Mouse (Mus musculus) adrenal gland (tissue): ENCODE data around the gene Lama5.

ENCODE experiments used
- intact Hi-C: fragments of 180-260 bp; cut with DNase I; formaldehyde crosslinking; loops from one replicate; pipeline ENCODE4 v1.15.1; 2025
- microRNA-seq, 2 experiments: library from miRNA; unstranded; fragments of <30 nt; microRNA quantifications; one replicate each; pipeline ENCODE4; 2019

Gene Lama5

DNA sequence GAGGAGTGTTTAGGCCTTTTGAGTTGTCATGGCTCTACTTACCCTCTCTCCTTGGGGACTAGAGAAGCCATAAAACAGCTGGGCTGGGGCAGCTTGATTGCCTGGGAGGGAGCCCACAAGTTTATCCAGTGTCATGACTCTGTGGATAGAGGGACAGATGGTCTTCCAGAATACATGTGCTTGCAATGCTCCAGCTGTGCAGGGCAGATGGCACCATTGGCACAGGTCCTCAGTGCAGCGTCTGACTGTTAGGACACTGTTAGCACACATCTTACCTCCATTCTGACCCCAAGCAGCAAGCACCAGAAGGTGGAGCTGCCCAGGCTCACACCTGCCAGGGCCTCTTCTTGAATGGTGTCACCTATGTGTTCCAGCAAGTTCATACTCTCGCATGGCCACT, 59.8 kb downstream of the Lama5 start:
- intact Hi-C loops, result no loop called here

DNA sequence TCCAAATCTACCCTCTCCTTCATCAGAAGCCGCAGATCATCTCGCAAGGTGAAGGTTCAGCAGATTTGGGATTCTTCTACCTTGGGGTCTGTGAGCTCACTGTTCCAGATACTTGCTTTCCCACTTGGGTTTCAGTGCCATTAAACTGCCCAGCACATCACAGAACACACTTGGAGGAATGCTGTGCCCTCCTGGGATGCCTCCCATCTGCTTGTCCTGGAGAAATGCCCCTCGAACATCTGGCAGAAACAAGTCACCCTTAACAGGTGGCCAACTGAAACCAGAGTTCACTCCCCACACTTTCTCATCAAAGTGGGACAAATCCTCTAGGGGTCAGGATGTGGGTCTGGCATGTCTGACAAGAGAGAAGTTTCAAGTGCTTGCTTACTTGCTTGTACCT, 67.0 kb downstream of the Lama5 start:
- intact Hi-C loops, result no loop called here

- intact Hi-C loops, result no loop called here
Observed at GRCm38 (mm10) chr2:180154796-180155195, 70.9 kb downstream of the Lama5 start.

DNA sequence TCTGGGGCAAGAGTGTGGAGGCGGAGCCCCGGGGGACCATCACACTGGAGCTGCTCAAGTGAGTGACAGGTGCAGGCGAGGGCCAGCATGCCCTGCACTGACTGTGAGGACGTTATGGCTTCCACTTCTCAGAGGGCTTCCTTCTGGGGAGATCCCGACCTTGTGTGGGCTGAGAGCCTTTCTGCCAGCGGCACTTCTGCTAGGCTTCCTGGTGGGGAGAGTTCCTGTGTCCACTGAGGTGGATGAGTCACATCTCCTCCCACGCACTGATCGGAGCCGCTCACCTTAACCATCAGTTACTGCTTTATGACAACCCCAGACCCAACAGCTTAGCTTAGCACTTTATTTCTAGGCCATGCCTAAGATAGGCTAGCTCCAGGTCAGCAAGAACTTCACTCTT, 77.1 kb downstream of the Lama5 start:
- intact Hi-C loops, result no loop called here

DNA sequence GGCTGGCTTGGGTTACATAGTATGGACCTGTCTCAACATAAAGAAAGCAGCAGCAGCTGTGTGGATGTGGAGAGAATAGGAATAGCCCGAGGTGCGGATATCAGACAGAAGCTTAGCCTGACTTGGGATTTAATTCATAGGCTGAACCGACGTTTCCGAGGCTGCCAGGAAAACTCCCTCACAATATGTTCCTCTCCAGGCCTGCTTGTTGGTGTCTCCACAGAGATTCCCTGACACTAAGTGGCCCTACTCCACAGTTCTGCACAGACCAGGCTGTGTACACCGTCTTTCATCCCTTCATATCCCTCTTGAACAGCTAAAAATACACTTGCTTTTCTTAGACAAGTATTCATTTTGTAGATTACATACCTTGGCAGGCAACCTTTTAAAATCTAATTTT, 78.3 kb downstream of the Lama5 start:
- intact Hi-C loops, result no loop called here

DNA sequence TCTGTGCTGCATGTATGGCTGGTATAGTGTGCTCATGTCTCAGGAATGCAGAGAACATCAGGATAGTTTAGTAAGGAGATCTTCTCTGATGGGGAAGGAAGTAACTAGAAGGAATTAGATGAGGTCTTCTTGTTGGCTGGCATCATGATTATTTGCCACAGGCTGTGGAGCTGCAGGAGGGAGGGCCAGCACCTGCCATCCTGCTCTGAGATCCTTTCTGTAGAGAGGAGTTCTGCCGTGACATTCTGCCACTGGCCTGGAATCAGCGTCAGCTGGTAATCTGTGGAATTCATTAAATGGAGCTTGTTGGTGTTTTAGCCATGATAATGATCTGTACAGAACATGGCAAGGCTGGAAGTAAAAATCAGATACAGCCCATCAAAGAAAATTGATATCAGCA, 79.6 kb downstream of the Lama5 start:
- intact Hi-C loops, result no loop called here

GRCm38 (mm10) chr2:180135414-180135813, 90.2 kb downstream of the Lama5 start:
- intact Hi-C loops, result no loop called here

GRCm38 (mm10) chr2:180133911-180134310, 91.7 kb downstream of the Lama5 start:
- intact Hi-C loops, result no loop called here

- intact Hi-C loops, result no loop called here
Observed at GRCm38 (mm10) chr2:180133231-180133630, 92.4 kb downstream of the Lama5 start.

DNA sequence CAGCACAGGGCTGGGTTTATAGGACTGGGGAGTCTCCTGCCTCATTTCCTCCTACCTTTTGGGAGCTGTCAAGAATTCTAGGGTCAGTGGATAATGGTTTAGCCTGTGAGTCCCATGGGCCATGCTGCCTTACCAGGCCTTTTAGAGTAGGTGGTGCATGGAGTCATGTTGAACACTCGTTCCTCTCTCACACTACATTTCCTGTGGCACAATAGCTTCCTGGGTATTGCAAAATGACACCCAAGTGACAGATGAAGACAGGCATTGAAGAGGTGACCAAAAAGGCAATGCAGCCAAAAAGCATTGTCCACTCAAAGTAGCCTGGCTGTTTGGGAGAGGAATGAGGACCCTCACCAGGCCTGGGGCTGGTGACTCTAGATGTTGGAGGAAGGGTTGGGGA, 98.0 kb downstream of the Lama5 start:
- intact Hi-C loops, result no loop called here

Small RNA genes within 50 kb of the gene (microRNA-seq; reads per million reads assigned to microRNA genes)
- gene Mir3091 (0 to 0.99 reads per million in 2 experiments), gene Mir7005 (0 reads per million in 2 experiments)
